Mouse (Mus musculus) ES-Bruce4 (cell line): ENCODE results near the gene Clic4. TPM values are rescaled to one million over a fixed set of nuclear protein-coding genes. Genes with fewer than 3 reads are reported as not detected.
"Not testable (repeated sequence)": the region's sequence is repeated elsewhere in the genome, so short reads cannot be mapped to it uniquely, and the experiment has no call there.

Source experiments
- H3K27ac ChIP-seq: 2 replicates; pipeline ENCODE4 v1.5.1; 2012; ENCODE audit warnings: low read length, inconsistent platforms; ENCODE audit not compliant: insufficient read depth
- H3K27me3 ChIP-seq: 2 replicates; pipeline ENCODE4 v1.6.1; 2012; ENCODE audit warnings: mild to moderate bottlenecking, low read length, inconsistent platforms; ENCODE audit not compliant: control insufficient read depth, poor library complexity, insufficient read depth, severe bottlenecking
- H3K36me3 ChIP-seq: 2 replicates; pipeline ENCODE4 v1.6.1; 2012; ENCODE audit warnings: inconsistent platforms, mild to moderate bottlenecking, low read length, moderate library complexity; ENCODE audit not compliant: control insufficient read depth, poor library complexity, insufficient read depth, severe bottlenecking
- H3K4me1 ChIP-seq: one replicate; pipeline ENCODE4 v1.8.1; 2011; ENCODE audit warnings: low read length; ENCODE audit not compliant: control insufficient read depth, insufficient read depth
- H3K4me3 ChIP-seq: 2 replicates; pipeline ENCODE4 v1.5.1; 2011; ENCODE audit warnings: low read depth, mild to moderate bottlenecking, low read length
- H3K9ac ChIP-seq: 2 replicates; pipeline ENCODE4 v1.6.1; 2012; ENCODE audit warnings: low read depth, mild to moderate bottlenecking, inconsistent platforms; ENCODE audit not compliant: poor library complexity, severe bottlenecking
- H3K9me3 ChIP-seq: replicated peaks from 2 replicates; pipeline ENCODE4 v1.6.1; 2012; ENCODE audit warnings: mild to moderate bottlenecking, low read length, inconsistent platforms; ENCODE audit not compliant: control insufficient read depth, poor library complexity, insufficient read depth, severe bottlenecking
- CTCF ChIP-seq: IDR thresholded peaks from one replicate; pipeline ENCODE4 v1.8.1; 2011; ENCODE audit warnings: low read depth, low read length
- EP300 ChIP-seq: IDR thresholded peaks from 2 replicates; pipeline ENCODE4 v1.6.1; 2011; ENCODE audit warnings: low read depth, low read length; ENCODE audit not compliant: insufficient read depth
- POLR2A ChIP-seq: IDR thresholded peaks from one replicate; pipeline ENCODE4 v1.8.1; 2011; ENCODE audit warnings: low read length; ENCODE audit not compliant: insufficient read depth
- polyA plus RNA-seq: library from polyadenylated mRNA; stranded (reverse); fragments of >200 nt; gene quantifications from 2 replicates; pipeline ENCODE4 v1.2.4, GENCODE M21; 2011; ENCODE audit warnings: low read depth; ENCODE audit not compliant: missing spikeins, insufficient read depth, insufficient read length

Gene Clic4
- polyA plus RNA-seq, 1 experiment, result 151 TPM

DNA sequence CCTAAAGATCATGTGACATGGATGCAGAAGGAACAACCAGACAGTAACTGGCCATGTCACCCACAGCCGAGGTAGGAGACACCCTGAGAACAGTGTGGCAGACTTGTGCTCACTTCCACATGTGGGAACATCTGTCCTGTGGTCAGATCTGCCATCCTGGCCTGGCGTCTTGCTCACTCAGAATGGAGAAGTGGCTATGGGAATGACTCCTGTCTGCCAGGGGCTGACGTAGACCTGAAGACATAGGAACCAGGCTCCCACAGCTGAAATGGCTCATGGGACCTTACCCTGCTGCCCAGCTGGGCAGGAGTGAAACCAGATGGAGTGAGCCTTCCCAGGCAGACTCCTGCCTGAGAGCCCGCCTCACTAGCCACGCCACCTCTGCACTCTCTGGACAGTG, 79.8 kb downstream of the Clic4 start:
- Histone ChIP-seq H3K4me1 (no peaks in the 10 kb centered on the region), H3K9me3 (peaks cover 11% of the 10 kb centered on the region), H3K27me3 (no peaks in the 10 kb centered on the region), H3K4me3 (no peak overlapping the region), H3K27ac (no peak overlapping the region), H3K36me3 (no peaks in the 10 kb centered on the region), H3K9ac (no peak overlapping the region)
- no peak for TF ChIP-seq POLR2A
- no peak for TF ChIP-seq EP300
- no peak for TF ChIP-seq CTCF

GRCm38 (mm10) chr4:135191604-135192003, 81.0 kb downstream of the Clic4 start:
- H3K9me3 ChIP-seq, result peaks cover 13% of the 10 kb centered on the region

DNA sequence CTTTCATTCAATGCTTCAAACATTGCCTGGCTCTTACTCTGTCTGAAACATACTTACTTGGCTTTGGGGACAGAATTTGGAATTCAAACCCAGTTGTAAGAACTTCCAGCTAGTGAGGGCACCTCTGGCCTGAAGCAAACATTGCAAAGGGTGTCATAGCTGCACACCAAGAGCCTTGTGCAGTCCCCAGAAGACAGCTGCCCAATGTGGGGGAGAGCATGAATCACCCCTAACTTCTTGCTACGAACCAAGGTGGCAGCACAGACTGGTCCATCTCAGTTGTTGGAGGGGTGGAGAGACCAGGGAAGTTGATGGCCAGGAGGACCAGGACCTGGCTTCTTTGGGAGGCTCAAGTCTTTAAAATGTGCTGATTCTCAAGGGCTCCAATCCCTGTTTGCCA, 81.4 kb downstream of the Clic4 start:
- Histone ChIP-seq H3K9me3 (peaks cover 13% of the 10 kb centered on the region), H3K4me3 (no peak overlapping the region), H3K27ac (no peak overlapping the region), H3K4me1 (no peaks in the 10 kb centered on the region), H3K36me3 (no peaks in the 10 kb centered on the region), H3K9ac (no peak overlapping the region), H3K27me3 (no peaks in the 10 kb centered on the region)
- TF ChIP-seq CTCF (no peak), POLR2A (no peak), EP300 (no peak)

More at GRCm38 (mm10) chr4:135191604-135192003, 81.0 kb downstream of the Clic4 start:
- no peaks in the 10 kb centered on the region for H3K27me3 ChIP-seq
- H3K36me3 ChIP-seq, result no peaks in the 10 kb centered on the region
- H3K27ac ChIP-seq, result no peak overlapping the region
- H3K9ac ChIP-seq, result no peak overlapping the region
- H3K4me1 ChIP-seq, result no peaks in the 10 kb centered on the region
- no peak overlapping the region for H3K4me3 ChIP-seq
- TF ChIP-seq EP300, result no peak
- TF ChIP-seq CTCF, result no peak
- no peak for TF ChIP-seq POLR2A

GRCm38 (mm10) chr4:135190364-135190763, 82.2 kb downstream of the Clic4 start:
- Histone ChIP-seq H3K36me3 (no peaks in the 10 kb centered on the region), H3K4me1 (no peaks in the 10 kb centered on the region), H3K9me3 (peaks cover 16% of the 10 kb centered on the region), H3K4me3 (no peak overlapping the region), H3K9ac (no peak overlapping the region), H3K27ac (no peak overlapping the region), H3K27me3 (no peaks in the 10 kb centered on the region)
- no peak for TF ChIP-seq CTCF
- no peak for TF ChIP-seq POLR2A
- TF ChIP-seq EP300, result no peak

DNA sequence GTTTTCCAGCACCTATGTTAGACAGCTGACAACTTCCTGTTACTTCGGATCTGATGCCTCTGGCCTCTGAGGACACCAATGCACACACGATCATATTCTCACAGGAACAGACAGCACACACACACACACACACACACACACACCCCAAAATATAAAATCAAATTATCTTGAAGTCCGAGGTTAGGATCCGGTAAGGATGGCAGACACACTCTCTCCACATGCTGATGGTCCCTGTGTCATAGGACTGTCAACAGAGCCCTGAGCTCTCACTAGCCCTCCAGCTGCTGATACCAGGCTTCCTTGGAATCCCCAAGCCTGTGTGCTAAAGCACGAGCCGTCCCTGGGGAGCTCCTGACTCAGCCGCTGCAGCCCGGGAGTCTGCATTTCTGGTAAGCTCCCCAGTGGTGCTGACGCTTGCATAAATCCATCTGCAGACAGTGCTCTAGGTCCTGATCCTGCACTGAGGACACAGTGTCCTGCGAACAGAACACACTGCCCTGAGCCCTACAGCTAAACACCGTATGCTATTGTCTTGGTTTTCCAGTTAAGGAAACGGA, 83.1 kb downstream of the Clic4 start:
- H3K9me3 ChIP-seq, result peaks cover 16% of the 10 kb centered on the region
- no peak overlapping the region for H3K4me3 ChIP-seq
- no peaks in the 10 kb centered on the region for H3K27me3 ChIP-seq
- no peak overlapping the region for H3K27ac ChIP-seq
- H3K36me3 ChIP-seq, result no peaks in the 10 kb centered on the region
- TF ChIP-seq POLR2A, result no peak
- TF ChIP-seq EP300, result no peak
- TF ChIP-seq CTCF, result no peak
- no peak overlapping the region for H3K9ac ChIP-seq
- no peaks in the 10 kb centered on the region for H3K4me1 ChIP-seq

GRCm38 (mm10) chr4:135184277-135184676, 88.3 kb downstream of the Clic4 start:
- not testable (repeated sequence) for H3K4me3 ChIP-seq, H3K27me3 ChIP-seq, H3K27ac ChIP-seq, H3K36me3 ChIP-seq, H3K9ac ChIP-seq, H3K4me1 ChIP-seq
- H3K9me3 ChIP-seq, result peaks cover 14% of the 10 kb centered on the region
